Mouse (Mus musculus) olfactory bulb, adult 2 months (tissue): ENCODE data around the gene Nrxn3. TPM values are rescaled to one million over a fixed set of nuclear protein-coding genes. Genes with fewer than 3 reads are reported as not detected.

Source experiments
- H3K27ac ChIP-seq: fragments of 200-500 bp; 2 replicates; pipeline ENCODE4 v1.5.1; 2012; ENCODE audit warnings: low read depth, low read length; ENCODE audit not compliant: insufficient read depth
- H3K4me1 ChIP-seq: fragments of 200-500 bp; 2 replicates; pipeline ENCODE4 v1.6.1; 2012; ENCODE audit warnings: low read length; ENCODE audit not compliant: control insufficient read depth, insufficient read depth
- H3K4me3 ChIP-seq: fragments of 200-500 bp; 2 replicates; pipeline ENCODE4 v1.5.1; 2012; ENCODE audit warnings: mild to moderate bottlenecking, low read depth, low read length, moderate library complexity; ENCODE audit not compliant: insufficient read depth
- CTCF ChIP-seq: fragments of 200-500 bp; IDR thresholded peaks from 2 replicates; pipeline ENCODE4 v1.5.1; 2012; ENCODE audit warnings: low read depth, mild to moderate bottlenecking, low read length, moderate library complexity; ENCODE audit not compliant: insufficient read depth
- POLR2A ChIP-seq: fragments of 200-500 bp; IDR thresholded peaks from 2 replicates; pipeline ENCODE4 v1.6.1; 2012; ENCODE audit warnings: mild to moderate bottlenecking, low read depth, low read length, moderate library complexity; ENCODE audit not compliant: insufficient read depth
- WGBS: fragments of 180-500 bp; shearing (Covaris S2); methylation state at CpG from one replicate; pipeline ENCODE4 v1.1.7; 2018; 5-methylcytosine and 5-hydroxymethylcytosine counted together
- polyA plus RNA-seq: library from polyadenylated mRNA; stranded (reverse); fragments of >200 nt; gene quantifications from 2 replicates; pipeline ENCODE4 v1.2.4, GENCODE M21; 2012; ENCODE audit warnings: low replicate concordance; ENCODE audit not compliant: missing spikeins, insufficient read depth, insufficient read length

Nrxn3 gene
- polyA plus RNA-seq, 1 experiment, result not detected

GRCm38 (mm10) chr12:89822141-89822540 is 1099.5 kb downstream of the Nrxn3 start:
- Histone ChIP-seq H3K27ac (no peak overlapping the region), H3K4me3 (no peak overlapping the region), H3K4me1 (no peaks in the 10 kb centered on the region)
- WGBS, result 31% methylated on average over 4 of the region's 4 CpGs
- TF ChIP-seq CTCF (no peak), POLR2A (no peak)

GRCm38 (mm10) chr12:89829927-89830326 is 1107.3 kb downstream of the Nrxn3 start:
- 88% methylated on average over 2 of the region's 2 CpGs for WGBS
- no peak overlapping the region for H3K4me3 ChIP-seq
- H3K4me1 ChIP-seq, result no peaks in the 10 kb centered on the region
- TF ChIP-seq POLR2A (no peak), CTCF (no peak)
- no peak overlapping the region for H3K27ac ChIP-seq

- Histone ChIP-seq H3K4me3 (no peak overlapping the region), H3K27ac (no peak overlapping the region), H3K4me1 (no peaks in the 10 kb centered on the region)
- TF ChIP-seq POLR2A, result no peak
- WGBS, result 74% methylated on average over 5 of the region's 5 CpGs
Observed at GRCm38 (mm10) chr12:89830350-89830749, 1107.7 kb downstream of the Nrxn3 start.

- WGBS, result 93% methylated on average over 6 of the region's 6 CpGs
- TF ChIP-seq CTCF (no peak), POLR2A (no peak)
- Histone ChIP-seq H3K4me3 (no peak overlapping the region), H3K4me1 (no peaks in the 10 kb centered on the region), H3K27ac (no peak overlapping the region)
Observed at GRCm38 (mm10) chr12:89831300-89831699, 1108.6 kb downstream of the Nrxn3 start.

- WGBS, result 63% methylated on average over 3 of the region's 3 CpGs
Observed at GRCm38 (mm10) chr12:89836271-89836670, 1113.6 kb downstream of the Nrxn3 start.

GRCm38 (mm10) chr12:89842861-89843260 is 1120.2 kb downstream of the Nrxn3 start:
- no peak overlapping the region for H3K27ac ChIP-seq
- H3K4me1 ChIP-seq, result no peaks in the 10 kb centered on the region
- 86% methylated on average over 1 of the region's 1 CpGs for WGBS
- no peak overlapping the region for H3K4me3 ChIP-seq
- TF ChIP-seq POLR2A (no peak), CTCF (no peak)

More at GRCm38 (mm10) chr12:89836271-89836670, 1113.6 kb downstream of the Nrxn3 start:
- Histone ChIP-seq H3K4me3 (no peak overlapping the region), H3K4me1 (no peaks in the 10 kb centered on the region), H3K27ac (no peak overlapping the region)
- TF ChIP-seq POLR2A (no peak), CTCF (no peak)

GRCm38 (mm10) chr12:89848116-89848515 is 1125.4 kb downstream of the Nrxn3 start:
- no peak overlapping the region for H3K4me3 ChIP-seq
- H3K4me1 ChIP-seq, result no peaks in the 10 kb centered on the region
- TF ChIP-seq POLR2A (no peak), CTCF (no peak)
- H3K27ac ChIP-seq, result no peak overlapping the region
- 70% methylated on average over 1 of the region's 1 CpGs for WGBS

- H3K27ac ChIP-seq, result peak overlapping the region; percentile 62
- no peak overlapping the region for H3K4me3 ChIP-seq
- no peak for TF ChIP-seq CTCF
- WGBS, result 17% methylated on average over 4 of the region's 4 CpGs
- no peaks in the 10 kb centered on the region for H3K4me1 ChIP-seq
Observed at GRCm38 (mm10) chr12:89854355-89854754, 1131.7 kb downstream of the Nrxn3 start.

GRCm38 (mm10) chr12:89867124-89867523 is 1144.4 kb downstream of the Nrxn3 start:
- Histone ChIP-seq H3K27ac (no peak overlapping the region), H3K4me3 (no peak overlapping the region), H3K4me1 (no peaks in the 10 kb centered on the region)
- TF ChIP-seq POLR2A (no peak), CTCF (no peak)

- WGBS, result 52% methylated on average over 8 of the region's 8 CpGs
- Histone ChIP-seq H3K4me3 (no peak overlapping the region), H3K27ac (no peak overlapping the region; the same call in 1 of the 2 replicates), H3K4me1 (peaks cover 3% of the 10 kb centered on the region)
- TF ChIP-seq POLR2A, result no peak
- no peak for TF ChIP-seq CTCF
Observed at GRCm38 (mm10) chr12:89882617-89883370, 1160.1 kb downstream of the Nrxn3 start.
